Mouse (Mus musculus): ENCODE measurements around the gene Lamb3. TPM values are rescaled to one million over a fixed set of nuclear protein-coding genes. Genes with fewer than 3 reads are reported as not detected.
A peak's percentile ranks its signal among the peaks of the same experiment; 100 is the strongest.

Lamb3 gene
- polyA plus RNA-seq, 1 experiment from 2014 or later, result 8.5 TPM

DNA sequence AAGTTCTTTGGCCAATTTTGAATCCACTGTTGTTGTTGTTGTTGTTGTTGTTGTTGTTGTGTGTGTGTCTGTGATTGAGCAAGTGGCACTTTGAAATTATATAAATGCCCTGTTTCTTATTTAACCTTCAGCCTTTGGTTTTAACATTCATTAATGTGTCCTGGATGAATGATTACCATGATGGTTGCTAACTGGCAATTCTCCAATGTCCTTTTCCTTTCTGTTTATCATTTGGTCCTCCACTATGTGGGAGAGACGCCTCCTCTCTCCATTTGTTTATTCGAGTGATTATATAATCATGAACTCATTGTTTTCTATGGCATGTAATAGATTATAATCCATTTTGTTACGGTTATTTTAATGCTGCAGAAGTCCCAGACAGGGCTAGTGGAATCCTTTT lies 23.0 kb downstream of the Lamb3 start:
- 73% methylated on average over 3 of the region's 3 CpGs for WGBS
- H3K4me3 ChIP-seq (ENCODE audit: low read depth, low read length), result no peak overlapping the region
- no peaks in the 10 kb centered on the region for H3K27me3 ChIP-seq (replicated peaks; ENCODE audit: control insufficient read depth, insufficient read depth, low read length)
- H3K9me3 ChIP-seq (ENCODE audit: control insufficient read depth, low read length), result no peaks in the 10 kb centered on the region
- H3K36me3 ChIP-seq (ENCODE audit: control insufficient read depth, insufficient read depth, low read length), result no peaks in the 10 kb centered on the region
- DNase-seq (ENCODE audit: low spot score) (no peak), ATAC-seq (ENCODE audit: low read depth) (no peak)
- H3K27ac ChIP-seq (replicated peaks; ENCODE audit: low read depth, low read length), result no peak overlapping the region
- H3K4me2 ChIP-seq (ENCODE audit: low read depth, low read length), result no peak overlapping the region
- no peak overlapping the region for H3K9ac ChIP-seq (ENCODE audit: low read depth, low read length)
- H3K4me1 ChIP-seq (ENCODE audit: control insufficient read depth, insufficient read depth, low read length), result peaks cover 16% of the 10 kb centered on the region

DNA sequence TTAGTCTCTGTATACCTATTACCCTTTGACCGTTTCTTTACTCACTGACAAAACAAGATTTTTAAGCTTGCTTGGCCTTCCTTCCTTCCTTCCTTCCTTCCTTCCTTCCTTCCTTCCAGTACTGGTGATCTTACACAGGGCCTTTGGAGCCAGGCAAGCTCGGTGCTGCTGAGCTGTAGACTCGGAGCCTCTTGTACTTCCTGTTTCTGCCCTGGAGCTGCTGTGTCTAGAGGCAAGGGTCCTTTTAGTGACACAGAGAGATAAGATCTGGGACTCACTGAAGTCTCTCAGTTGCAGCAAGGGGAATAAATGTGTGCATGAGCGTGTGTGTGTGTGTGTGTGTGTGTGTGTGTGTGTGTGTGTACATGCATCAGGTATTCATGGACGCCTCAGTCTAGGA lies 23.4 kb downstream of the Lamb3 start:
- no peak overlapping the region for H3K4me3 ChIP-seq (ENCODE audit: low read depth, low read length)
- H3K9ac ChIP-seq (ENCODE audit: low read depth, low read length), result no peak overlapping the region
- H3K4me2 ChIP-seq (ENCODE audit: low read depth, low read length), result no peak overlapping the region
- DNase-seq (ENCODE audit: low spot score) (no peak), ATAC-seq (ENCODE audit: low read depth) (no peak)
- WGBS, result 52% methylated on average over 4 of the region's 5 CpGs
- H3K9me3 ChIP-seq (ENCODE audit: control insufficient read depth, low read length), result no peaks in the 10 kb centered on the region
- H3K4me1 ChIP-seq (ENCODE audit: control insufficient read depth, insufficient read depth, low read length), result peaks cover 16% of the 10 kb centered on the region
- H3K36me3 ChIP-seq (ENCODE audit: control insufficient read depth, insufficient read depth, low read length), result no peaks in the 10 kb centered on the region
- no peak overlapping the region for H3K27ac ChIP-seq (replicated peaks; ENCODE audit: low read depth, low read length)
- H3K27me3 ChIP-seq (replicated peaks; ENCODE audit: control insufficient read depth, insufficient read depth, low read length), result no peaks in the 10 kb centered on the region

DNA sequence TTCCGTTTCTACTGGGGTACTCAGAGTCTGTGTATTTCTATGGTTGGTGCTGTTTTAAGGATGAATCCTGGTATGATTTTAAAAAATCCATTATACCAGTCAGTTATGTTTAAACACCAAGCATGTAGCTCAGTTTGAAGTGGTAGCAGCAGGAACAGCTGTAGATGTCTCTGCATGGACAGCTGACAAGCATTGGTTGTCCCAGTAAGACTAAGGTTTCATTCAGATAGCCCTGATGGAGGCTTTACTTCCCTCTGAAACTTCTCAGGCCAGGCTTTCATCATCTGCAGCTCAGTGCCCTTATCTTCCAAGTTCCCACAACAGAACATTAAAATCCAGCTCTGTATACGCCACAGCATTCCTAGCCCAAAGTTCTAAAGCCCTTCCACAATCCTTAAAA lies 25.2 kb downstream of the Lamb3 start:
- Histone ChIP-seq H3K4me1 (ENCODE audit: control insufficient read depth, insufficient read depth, low read length) (peaks cover 5% of the 10 kb centered on the region; the same call in 1 of the 2 replicates), H3K9me3 (ENCODE audit: control insufficient read depth, low read length) (no peaks in the 10 kb centered on the region), H3K27ac (replicated peaks; ENCODE audit: low read depth, low read length) (0 out of 2 replicates have a peak overlapping the region, but pooled peaks have one; percentile 15), H3K4me2 (ENCODE audit: low read depth, low read length) (no peak overlapping the region), H3K4me3 (ENCODE audit: low read depth, low read length) (no peak overlapping the region), H3K9ac (ENCODE audit: low read depth, low read length) (no peak overlapping the region), H3K27me3 (replicated peaks; ENCODE audit: control insufficient read depth, insufficient read depth, low read length) (no peaks in the 10 kb centered on the region), H3K36me3 (ENCODE audit: control insufficient read depth, insufficient read depth, low read length) (no peaks in the 10 kb centered on the region)
- 72% methylated on average over 2 of the region's 2 CpGs for WGBS
- ATAC-seq (ENCODE audit: low read depth), result no peak
- DNase-seq (ENCODE audit: low spot score), result no peak

DNA sequence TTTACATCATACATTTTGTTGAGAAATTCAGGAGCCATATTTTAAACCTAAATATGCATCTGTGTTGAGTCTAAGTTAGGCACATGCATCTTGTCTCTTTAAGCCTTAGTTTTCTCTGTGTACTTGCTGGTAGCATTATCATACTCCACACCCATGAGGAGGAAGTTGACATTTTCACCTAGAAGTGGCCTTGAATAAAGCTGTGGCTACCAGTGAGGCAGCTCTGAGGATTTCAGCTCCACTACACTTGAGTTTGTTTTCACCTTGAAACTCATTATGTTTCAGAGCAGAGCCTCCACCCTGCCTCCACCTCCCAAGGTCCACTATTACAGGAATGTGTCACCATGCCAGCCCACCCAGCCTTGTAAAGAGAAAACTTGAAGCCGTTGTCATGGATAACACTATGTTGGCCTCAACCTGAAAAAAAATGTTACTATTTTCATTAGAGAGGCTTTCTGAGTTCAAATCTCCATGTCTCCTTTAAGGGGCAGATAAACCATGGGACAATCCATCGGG lies 26.7 kb downstream of the Lamb3 start:
- DNase-seq (ENCODE audit: low spot score), result no peak
- Histone ChIP-seq H3K9me3 (ENCODE audit: control insufficient read depth, low read length) (no peaks in the 10 kb centered on the region), H3K4me3 (ENCODE audit: low read depth, low read length) (no peak overlapping the region), H3K4me2 (ENCODE audit: low read depth, low read length) (no peak overlapping the region), H3K36me3 (ENCODE audit: control insufficient read depth, insufficient read depth, low read length) (no peaks in the 10 kb centered on the region), H3K4me1 (ENCODE audit: control insufficient read depth, insufficient read depth, low read length) (peaks cover 5% of the 10 kb centered on the region; the same call in 1 of the 2 replicates), H3K27ac (replicated peaks; ENCODE audit: low read depth, low read length) (no peak overlapping the region), H3K27me3 (replicated peaks; ENCODE audit: control insufficient read depth, insufficient read depth, low read length) (no peaks in the 10 kb centered on the region), H3K9ac (ENCODE audit: low read depth, low read length) (no peak overlapping the region)
- 98% methylated on average over 2 of the region's 2 CpGs for WGBS
- ATAC-seq (ENCODE audit: low read depth), result no peak

DNA sequence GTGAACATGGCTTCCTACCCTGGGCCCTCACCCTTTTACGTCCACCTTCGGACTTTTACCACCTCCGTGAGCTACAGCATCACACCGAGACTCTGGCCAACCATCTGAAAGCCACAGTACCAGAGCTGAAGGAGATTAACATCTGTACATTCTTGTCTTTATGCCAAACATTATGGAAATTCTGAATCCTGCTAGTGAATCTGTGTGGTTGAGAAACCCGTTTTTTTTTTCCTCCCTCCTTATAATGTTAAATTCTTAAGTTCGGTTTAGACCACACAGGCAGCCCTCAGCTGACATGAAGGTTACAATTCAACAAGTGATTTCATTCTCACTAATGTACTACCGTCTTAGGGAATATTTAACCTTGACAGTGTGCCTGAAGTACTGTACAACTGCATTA lies 27.4 kb downstream of the Lamb3 start:
- 59% methylated on average over 7 of the region's 7 CpGs for WGBS
- ATAC-seq (ENCODE audit: low read depth) (no peak), DNase-seq (ENCODE audit: low spot score) (peak; percentile 77)
- Histone ChIP-seq H3K27me3 (replicated peaks; ENCODE audit: control insufficient read depth, insufficient read depth, low read length) (no peaks in the 10 kb centered on the region), H3K4me3 (ENCODE audit: low read depth, low read length) (no peak overlapping the region), H3K27ac (replicated peaks; ENCODE audit: low read depth, low read length) (no peak overlapping the region), H3K36me3 (ENCODE audit: control insufficient read depth, insufficient read depth, low read length) (no peaks in the 10 kb centered on the region), H3K4me2 (ENCODE audit: low read depth, low read length) (no peak overlapping the region), H3K9me3 (ENCODE audit: control insufficient read depth, low read length) (no peaks in the 10 kb centered on the region), H3K9ac (ENCODE audit: low read depth, low read length) (no peak overlapping the region), H3K4me1 (ENCODE audit: control insufficient read depth, insufficient read depth, low read length) (peaks cover 5% of the 10 kb centered on the region; the same call in 1 of the 2 replicates)

DNA sequence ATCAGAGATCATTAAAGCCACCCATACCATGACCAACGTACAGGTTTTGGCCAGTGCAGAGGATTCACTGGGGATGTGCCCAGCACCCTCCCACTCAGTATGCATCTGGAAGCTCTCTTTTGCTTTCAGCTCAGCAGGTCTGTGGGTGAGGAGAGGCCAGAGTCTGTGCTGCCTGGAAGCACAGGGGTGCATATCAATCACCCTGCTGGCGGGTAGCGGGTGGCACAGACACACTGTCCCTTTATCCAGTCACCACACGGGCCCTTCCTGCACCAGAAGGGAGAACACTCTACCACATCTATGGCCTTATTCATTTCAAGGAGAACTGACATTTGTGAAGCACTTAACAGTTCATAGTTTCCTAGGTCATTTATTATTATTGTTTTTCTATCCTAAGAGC lies 30.9 kb downstream of the Lamb3 start:
- DNase-seq (ENCODE audit: low spot score) (no peak), ATAC-seq (ENCODE audit: low read depth) (no peak)
- no peaks in the 10 kb centered on the region for H3K36me3 ChIP-seq (ENCODE audit: control insufficient read depth, insufficient read depth, low read length)

DNA sequence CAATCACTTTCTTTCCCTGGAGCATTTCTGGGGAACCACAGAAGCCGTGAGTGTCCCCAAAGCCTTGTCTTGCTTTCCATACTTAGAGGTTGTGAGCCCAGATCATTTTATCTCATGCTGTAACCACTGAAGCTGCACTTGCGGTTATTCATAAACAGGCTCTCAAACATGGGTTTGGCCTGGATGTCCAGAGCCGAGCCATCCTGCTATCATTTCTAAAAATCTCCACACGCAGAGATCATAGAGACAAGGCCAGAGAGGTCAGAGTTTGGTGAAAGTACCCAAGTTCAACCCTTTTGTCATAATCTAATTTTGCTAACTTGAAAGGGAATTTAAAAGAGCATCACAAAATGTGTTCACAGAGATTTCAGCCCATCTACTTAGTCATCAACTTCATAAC lies 33.9 kb downstream of the Lamb3 start:
- ATAC-seq (ENCODE audit: low read depth) (no peak), DNase-seq (ENCODE audit: low spot score) (no peak)
- Histone ChIP-seq H3K4me3 (ENCODE audit: low read depth, low read length) (no peak overlapping the region), H3K27ac (replicated peaks; ENCODE audit: low read depth, low read length) (no peak overlapping the region), H3K27me3 (replicated peaks; ENCODE audit: control insufficient read depth, insufficient read depth, low read length) (no peaks in the 10 kb centered on the region), H3K4me2 (ENCODE audit: low read depth, low read length) (no peak overlapping the region), H3K9ac (ENCODE audit: low read depth, low read length) (no peak overlapping the region), H3K36me3 (ENCODE audit: control insufficient read depth, insufficient read depth, low read length) (no peaks in the 10 kb centered on the region), H3K4me1 (ENCODE audit: control insufficient read depth, insufficient read depth, low read length) (peaks cover 3% of the 10 kb centered on the region; the same call in 1 of the 2 replicates), H3K9me3 (ENCODE audit: control insufficient read depth, low read length) (no peaks in the 10 kb centered on the region)
- WGBS, result 85% methylated on average over 4 of the region's 4 CpGs

More for the DNA sequence above, 30.9 kb downstream of the Lamb3 start:
- Histone ChIP-seq H3K4me1 (ENCODE audit: control insufficient read depth, insufficient read depth, low read length) (peaks cover 3% of the 10 kb centered on the region; the same call in 1 of the 2 replicates), H3K27ac (replicated peaks; ENCODE audit: low read depth, low read length) (no peak overlapping the region), H3K27me3 (replicated peaks; ENCODE audit: control insufficient read depth, insufficient read depth, low read length) (no peaks in the 10 kb centered on the region), H3K4me2 (ENCODE audit: low read depth, low read length) (no peak overlapping the region), H3K4me3 (ENCODE audit: low read depth, low read length) (no peak overlapping the region), H3K9me3 (ENCODE audit: control insufficient read depth, low read length) (no peaks in the 10 kb centered on the region), H3K9ac (ENCODE audit: low read depth, low read length) (no peak overlapping the region)
- 65% methylated on average over 4 of the region's 4 CpGs for WGBS

DNA sequence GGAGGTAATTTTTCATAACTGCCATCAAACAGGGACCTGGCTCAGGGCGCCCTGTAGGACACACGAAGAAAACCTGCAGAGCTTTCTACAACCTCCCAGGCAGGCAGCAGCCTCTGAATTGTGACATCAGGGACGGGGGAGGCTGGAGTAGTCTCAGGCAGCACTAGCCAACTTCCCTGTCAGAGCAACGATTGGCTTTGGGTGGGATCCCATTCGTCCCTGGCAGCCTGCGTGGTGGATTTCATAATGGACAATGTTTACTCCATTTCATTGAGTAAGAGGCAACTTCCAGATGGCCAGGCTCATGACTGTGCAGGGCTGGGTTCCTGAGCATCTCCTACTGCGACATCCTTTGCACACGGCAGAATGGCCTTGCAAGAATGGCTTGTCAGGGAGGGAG lies 34.7 kb downstream of the Lamb3 start:
- DNase-seq (ENCODE audit: low spot score), result no peak
- no peaks in the 10 kb centered on the region for H3K27me3 ChIP-seq (replicated peaks; ENCODE audit: control insufficient read depth, insufficient read depth, low read length)
- H3K27ac ChIP-seq (replicated peaks; ENCODE audit: low read depth, low read length), result no peak overlapping the region
- peaks cover 3% of the 10 kb centered on the region; the same call in 1 of the 2 replicates for H3K4me1 ChIP-seq (ENCODE audit: control insufficient read depth, insufficient read depth, low read length)
- peak; percentile 47; the same call in 1 of the 2 replicates for ATAC-seq (ENCODE audit: low read depth)
- no peak overlapping the region for H3K4me2 ChIP-seq (ENCODE audit: low read depth, low read length)
- no peaks in the 10 kb centered on the region for H3K36me3 ChIP-seq (ENCODE audit: control insufficient read depth, insufficient read depth, low read length)
- 73% methylated on average over 8 of the region's 8 CpGs for WGBS
- H3K4me3 ChIP-seq (ENCODE audit: low read depth, low read length), result no peak overlapping the region
- H3K9ac ChIP-seq (ENCODE audit: low read depth, low read length), result no peak overlapping the region
- no peaks in the 10 kb centered on the region for H3K9me3 ChIP-seq (ENCODE audit: control insufficient read depth, low read length)

DNA sequence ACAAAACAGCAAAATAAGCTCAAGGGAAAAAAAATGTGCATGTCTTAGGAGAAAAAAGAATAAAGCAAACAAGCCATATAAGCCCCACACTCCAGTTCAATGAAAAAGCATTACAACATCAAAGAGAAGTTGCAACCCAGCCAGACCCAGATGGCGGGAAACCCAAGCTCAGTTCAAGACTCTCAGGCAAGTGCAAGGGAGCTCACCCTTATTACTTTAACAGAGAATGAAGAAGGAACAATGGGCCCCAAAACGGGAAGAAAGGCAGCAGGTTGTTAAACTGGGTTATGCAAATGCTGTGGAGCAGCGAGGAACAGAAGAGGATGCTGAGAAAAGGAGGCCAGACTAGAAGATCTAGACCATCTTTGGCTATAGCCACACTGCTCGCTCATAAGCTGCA lies 35.4 kb downstream of the Lamb3 start:
- no peaks in the 10 kb centered on the region for H3K27me3 ChIP-seq (replicated peaks; ENCODE audit: control insufficient read depth, insufficient read depth, low read length)
- H3K4me3 ChIP-seq (ENCODE audit: low read depth, low read length), result no peak overlapping the region
- H3K9ac ChIP-seq (ENCODE audit: low read depth, low read length), result no peak overlapping the region
- peaks cover 3% of the 10 kb centered on the region; the same call in 1 of the 2 replicates for H3K4me1 ChIP-seq (ENCODE audit: control insufficient read depth, insufficient read depth, low read length)
- 66% methylated on average over 4 of the region's 4 CpGs for WGBS
- DNase-seq (ENCODE audit: low spot score) (no peak), ATAC-seq (ENCODE audit: low read depth) (no peak)
- no peak overlapping the region for H3K4me2 ChIP-seq (ENCODE audit: low read depth, low read length)
- H3K36me3 ChIP-seq (ENCODE audit: control insufficient read depth, insufficient read depth, low read length), result no peaks in the 10 kb centered on the region
- no peak overlapping the region for H3K27ac ChIP-seq (replicated peaks; ENCODE audit: low read depth, low read length)
- no peaks in the 10 kb centered on the region for H3K9me3 ChIP-seq (ENCODE audit: control insufficient read depth, low read length)
